Mouse (Mus musculus): ENCODE results near the gene Ptcd1. TPM values are rescaled to one million over a fixed set of nuclear protein-coding genes. Genes with fewer than 3 reads are reported as not detected.
"Not testable (repeated sequence)": the region's sequence is repeated elsewhere in the genome, so short reads cannot be mapped to it uniquely, and the experiment has no call there.

Ptcd1 gene
- total RNA-seq (2021) = 10 to 100 TPM; 28.5 to 42.2 TPM

DNA sequence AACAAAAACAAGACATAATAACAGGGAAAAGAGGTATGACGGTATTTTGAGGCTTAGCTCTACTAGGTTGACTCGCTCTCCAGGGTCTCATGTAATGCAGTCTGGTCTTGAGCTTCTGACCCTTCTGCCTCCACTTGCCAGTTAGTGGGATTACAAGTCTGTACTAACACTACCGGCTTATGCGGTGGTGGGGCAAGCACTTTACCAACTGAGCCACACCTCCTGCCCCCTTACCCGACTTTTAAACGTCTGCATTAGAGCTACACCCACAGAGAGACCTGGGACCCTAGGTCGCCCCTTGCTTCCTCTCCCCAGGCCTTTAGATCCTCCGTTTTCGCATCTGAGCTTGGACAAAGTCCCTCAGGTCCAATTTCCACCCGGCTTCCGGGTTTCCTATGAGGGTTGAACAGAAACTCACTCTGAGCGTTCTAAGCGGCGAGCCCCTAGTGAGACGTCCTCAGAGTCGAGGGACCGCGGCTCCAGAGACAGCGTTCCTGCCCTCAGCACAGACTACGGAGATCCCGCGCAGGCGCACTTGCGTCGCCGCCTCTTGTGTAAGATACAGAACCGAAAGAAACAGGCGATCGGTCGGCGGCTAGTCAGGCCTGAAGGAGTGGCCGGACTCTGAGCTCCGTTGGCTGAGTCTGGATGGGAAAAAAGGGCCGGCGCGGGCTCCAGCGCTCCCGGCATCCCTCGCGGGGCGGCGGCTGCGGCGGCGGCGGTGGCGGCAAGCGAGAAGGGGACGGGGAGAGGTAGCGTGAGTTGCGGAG, at the start of gene Ptcd1, which contains the start of gene Cpsf4:
Gene Ptcd1, minus strand, starts transcription at position 573 of the 770 bp plus-strand sequence.
Gene Cpsf4, plus strand, starts transcription at position 678 of the 770 bp plus-strand sequence.
- peak; percentile 96 to 99 for DNase-seq
- intact Hi-C loops (cut with DNase I) = loop anchor here (1.0 to 2.0 kb wide), 2 partner anchors 24 to 26 kb away; partner anchors contain the start of genes Bud31 and Pdap1

DNA sequence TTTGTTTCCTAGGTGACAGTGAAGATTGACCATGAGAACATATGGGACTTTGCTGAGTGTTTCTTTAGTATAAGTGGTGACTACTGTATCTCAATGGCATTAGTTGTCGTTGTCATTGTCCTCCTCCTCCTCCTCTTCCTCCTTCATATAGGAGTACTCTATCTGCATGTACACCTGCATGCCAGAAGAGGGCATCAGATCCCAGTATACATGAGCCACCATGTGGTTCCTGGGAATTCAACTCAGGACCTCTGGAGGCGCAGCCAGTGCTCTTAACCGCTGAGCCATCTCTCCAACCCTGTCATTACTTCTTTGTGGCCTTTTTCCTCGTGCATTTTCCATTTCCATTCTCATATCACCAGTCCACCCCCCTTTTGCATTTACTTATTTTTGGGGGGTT, 47.8 kb upstream of the Ptcd1 start:
- intact Hi-C loops (cut with DNase I) = loop anchor here (5.0 kb wide), 1 partner anchor 153 kb away; no protein-coding TSS in a partner anchor
- no peak for DNase-seq

DNA sequence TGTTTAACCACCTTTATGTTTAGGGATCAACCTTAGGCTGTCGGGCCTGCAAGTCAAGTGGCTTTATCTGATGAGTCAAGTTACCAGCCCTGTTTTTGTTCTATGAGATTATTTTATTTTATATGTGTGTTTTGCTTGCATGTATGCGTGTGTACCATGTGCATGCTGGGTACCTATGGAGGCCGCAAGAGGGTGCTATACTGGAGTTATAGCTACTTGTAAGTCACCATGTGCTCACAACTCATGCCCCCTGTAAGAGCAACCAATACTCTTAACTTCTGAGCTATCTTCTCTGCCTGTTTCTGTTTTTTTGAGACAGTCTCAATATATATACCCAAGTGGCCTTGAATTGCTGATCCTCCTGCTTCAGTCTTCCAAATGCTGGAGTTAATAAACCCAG, 46.6 kb upstream of the Ptcd1 start:
- DNase-seq = no peak
- intact Hi-C loops (cut with DNase I) = loop anchor here (5.0 kb wide), 1 partner anchor 154 kb away; no protein-coding TSS in a partner anchor

DNA sequence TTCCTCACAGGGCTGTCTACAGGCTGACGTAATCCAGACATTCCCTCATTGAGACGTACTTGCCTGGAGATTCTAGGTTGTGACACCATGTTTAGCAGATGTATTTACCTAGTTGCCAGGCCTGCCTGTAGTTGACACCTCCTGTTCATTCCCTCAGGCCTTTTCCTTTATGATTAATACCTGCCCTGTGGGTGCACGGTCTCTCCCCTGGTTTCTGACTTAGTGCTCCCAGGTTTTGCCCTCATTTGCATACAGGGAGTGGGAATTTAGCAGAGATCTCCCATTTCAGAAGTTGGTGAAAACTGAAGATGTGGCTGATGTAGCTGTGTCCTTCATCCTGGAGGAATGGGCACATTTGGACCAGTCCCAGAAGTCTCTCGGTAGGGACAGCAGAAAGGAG, 45.3 kb upstream of the Ptcd1 start:
- DNase-seq = no peak
- intact Hi-C loops (cut with DNase I) = loop anchor here (5.0 kb wide), 1 partner anchor 155 kb away; no protein-coding TSS in a partner anchor

DNA sequence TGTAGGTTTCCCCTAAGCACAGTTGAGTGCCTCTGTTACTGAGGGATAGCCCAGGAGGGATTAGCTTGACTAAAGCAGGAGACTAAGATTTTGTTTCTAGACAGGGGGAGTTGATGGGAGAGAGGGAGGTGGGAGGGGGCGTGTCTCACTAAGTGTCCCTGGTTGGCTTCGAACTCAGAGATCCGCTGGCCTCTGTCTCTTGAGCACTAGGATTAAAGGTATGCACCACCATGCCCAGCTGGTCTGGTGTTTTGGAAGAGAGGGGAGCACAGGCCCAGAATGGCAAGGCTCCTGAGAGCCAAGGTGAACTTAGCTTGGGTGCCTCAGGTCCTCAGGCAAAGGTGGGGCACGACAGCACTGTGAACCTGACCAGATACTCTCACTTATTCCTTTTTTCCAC, 44.4 kb upstream of the Ptcd1 start:
- intact Hi-C loops (cut with DNase I) = loop anchor here (5.0 kb wide), 1 partner anchor 156 kb away; no protein-coding TSS in a partner anchor
- no peak for DNase-seq

DNA sequence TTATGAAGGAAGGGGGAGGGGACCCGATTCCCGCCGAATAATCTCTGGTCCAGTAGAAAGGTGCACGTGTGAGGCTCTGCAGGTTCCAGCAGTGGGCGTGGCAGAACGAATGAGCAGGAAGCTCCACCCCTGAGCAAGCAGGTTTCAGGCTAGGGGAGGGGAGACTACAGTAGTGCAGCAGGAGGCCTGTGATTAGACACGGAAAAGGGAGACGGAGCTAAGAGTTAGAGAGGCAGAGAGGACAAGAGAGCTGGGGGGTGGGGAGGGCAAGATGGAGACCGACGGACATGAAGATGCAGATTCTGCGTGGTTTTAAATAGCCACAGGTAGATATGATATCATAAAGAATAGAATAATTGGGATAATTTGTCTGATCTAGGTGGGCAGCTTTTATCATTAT, 41.5 kb upstream of the Ptcd1 start:
- DNase-seq; intact Hi-C loops (cut with DNase I): not testable (repeated sequence)

DNA sequence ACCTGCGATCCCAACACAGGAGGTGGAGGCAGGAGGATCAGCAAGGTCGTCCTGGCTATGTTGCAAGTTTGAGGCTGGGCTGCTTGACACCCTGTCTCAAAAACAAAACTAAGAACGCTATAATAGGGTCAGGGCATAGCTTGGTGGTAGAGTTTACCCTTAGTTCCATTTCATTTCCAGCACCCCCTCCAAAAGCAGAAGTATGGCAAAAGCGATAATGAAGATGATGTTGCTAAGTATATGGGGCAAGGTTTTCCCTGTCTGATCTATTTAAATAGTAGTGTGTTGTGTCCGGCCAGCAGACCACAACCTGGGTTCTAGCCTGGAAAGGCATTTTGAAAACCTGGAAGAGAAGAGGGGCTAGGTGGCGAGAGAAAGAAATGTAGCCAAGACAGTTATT, 41.0 kb upstream of the Ptcd1 start:
- intact Hi-C loops (cut with DNase I) = no loop called here
- DNase-seq = no peak

DNA sequence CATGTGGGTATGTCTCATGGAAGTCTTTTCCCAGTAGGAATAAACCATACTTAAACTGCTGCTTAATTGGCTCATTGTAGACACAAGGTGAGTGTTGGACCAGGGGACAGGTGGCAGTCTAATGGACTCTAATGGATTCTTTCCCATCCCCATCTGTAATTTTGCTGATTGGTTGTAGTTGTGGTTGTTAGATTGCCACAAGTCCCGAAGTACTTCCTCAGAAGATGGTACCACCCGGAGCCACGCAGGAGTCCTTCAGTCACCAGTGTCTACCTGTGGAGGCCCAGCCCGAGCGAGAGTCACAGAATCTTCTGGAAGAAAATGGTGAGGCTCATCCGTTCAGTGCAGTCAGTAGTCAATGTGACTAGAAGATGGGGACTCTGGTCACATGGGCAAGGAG, 40.5 kb upstream of the Ptcd1 start:
- intact Hi-C loops (cut with DNase I) = no loop called here
- no peak for DNase-seq

DNA sequence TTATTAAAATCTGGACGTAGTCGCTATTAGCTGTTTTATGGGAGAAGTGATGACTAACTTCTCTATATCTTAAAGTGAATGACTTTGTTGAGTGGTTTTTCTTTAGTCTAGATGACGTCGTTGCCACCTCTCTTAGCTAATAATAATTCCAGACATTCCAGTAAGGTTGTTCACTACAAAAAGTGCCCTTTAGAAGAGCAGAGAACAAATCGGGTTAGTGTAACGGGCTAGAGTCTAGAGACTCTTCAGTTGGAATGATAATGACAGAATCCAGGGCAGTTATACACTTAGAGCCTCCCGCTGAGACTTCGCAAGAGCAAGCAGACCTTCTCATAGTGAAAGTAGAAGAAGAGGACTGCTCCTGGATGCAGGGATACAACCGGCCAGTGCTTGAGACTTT, 38.1 kb upstream of the Ptcd1 start:
- intact Hi-C loops (cut with DNase I) = loop anchor here (2.0 kb wide), 1 partner anchor 26 kb away; the partner anchor contains the start of gene Zfp655
- DNase-seq = no peak

DNA sequence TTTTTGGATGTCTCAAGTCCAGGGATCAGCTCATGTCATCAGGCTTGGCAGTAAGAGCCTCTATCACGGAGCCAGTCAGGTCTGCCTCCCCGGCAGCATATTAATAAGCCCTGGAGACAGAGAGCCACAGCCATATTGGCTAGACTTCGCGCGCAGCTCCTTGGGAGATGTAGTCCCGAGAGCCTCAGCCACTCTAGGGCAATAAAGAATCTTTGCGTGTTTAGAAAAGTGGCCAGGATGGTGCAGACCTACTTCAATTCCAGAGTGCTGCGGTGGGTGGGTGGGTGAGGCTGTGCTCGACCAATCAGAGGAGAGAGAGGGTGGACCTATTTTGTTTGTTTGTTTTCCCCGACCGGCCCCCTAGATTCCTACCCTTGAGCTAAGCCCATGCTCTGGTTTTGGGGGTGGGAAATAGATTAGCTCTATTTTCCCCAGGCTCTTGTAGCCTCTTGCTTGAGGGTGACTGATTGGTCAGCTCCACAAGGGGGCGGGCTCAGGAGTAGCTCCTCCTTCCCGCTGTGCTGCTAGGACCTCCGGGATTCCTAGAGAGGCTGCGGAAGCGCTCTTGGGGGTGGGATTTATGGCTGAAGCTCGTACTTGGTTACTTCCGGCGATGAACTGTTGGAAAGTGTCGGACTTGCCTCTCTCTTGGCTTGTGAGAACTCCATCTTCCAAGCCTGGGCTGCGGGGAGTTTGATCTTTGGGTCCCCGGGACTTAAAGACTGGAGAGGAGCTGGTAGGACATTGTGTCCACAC, 37.2 kb upstream of the Ptcd1 start, which contains the start of gene Zkscan5:
Gene Zkscan5, plus strand, starts transcription at position 627 of the 756 bp plus-strand sequence.
- peak; percentile 95 to 98 for DNase-seq
- intact Hi-C loops (cut with DNase I) = loop anchor here (2.0 kb wide), 1 partner anchor 27 kb away; the partner anchor contains the start of gene Zfp655

DNA sequence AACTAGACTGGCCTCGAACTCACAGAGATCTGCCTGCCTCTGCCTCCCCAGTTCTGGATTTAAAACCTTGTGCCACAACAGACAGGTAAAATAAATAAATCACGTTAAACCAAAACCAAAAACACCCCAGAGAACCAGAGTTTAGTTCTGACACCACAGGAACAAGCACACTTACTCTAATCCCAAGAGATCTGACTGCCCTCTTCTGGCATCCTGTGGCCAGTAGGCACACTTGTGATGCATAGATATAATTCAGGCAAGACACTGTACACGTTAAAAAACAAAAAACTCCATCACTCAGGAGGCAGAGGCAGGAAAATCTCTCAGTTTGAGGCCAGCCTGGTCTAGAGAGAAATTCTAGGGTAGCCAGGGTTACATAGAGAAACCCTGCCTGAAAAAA, 35.5 kb upstream of the Ptcd1 start:
- no peak for DNase-seq
- intact Hi-C loops (cut with DNase I) = no loop called here

DNA sequence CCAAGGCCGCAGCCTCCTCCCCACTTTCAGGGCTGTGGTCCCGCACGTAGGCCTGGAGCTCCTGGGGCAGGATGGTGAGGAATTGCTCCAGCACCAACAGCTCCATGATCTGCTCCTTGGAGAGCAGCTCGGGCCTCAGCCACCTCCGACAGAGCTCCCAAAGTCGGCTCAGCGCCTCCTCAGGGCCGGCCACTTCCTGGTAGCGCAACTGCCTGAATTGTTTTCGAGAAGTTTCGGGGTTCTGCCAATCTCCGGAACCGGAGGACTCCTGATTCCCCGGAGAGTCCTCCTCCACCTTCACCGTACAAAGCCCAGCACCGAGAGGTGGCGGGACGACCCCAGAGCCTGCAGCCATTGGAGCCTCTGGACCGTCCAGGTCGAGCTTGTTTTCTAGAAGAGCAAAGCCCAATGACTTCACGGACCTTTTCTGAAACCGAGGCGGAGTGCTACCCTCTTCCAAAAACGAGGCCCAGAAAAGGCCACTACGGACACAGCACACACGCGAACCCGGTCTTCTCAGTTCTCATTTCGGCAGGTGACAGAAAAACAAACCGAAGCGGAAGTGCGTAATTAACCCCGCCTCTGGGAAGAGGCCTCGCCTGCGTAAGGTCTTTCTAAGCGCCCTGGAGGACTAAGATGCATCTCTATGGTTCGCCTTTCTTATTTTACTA, 34.5 kb upstream of the Ptcd1 start, which contains the start of gene Zkscan14:
Gene Zkscan14, minus strand, starts transcription at position 548 of the 671 bp plus-strand sequence.
- intact Hi-C loops (cut with DNase I) = no loop called here
- peak; percentile 78 to 79 for DNase-seq

DNA sequence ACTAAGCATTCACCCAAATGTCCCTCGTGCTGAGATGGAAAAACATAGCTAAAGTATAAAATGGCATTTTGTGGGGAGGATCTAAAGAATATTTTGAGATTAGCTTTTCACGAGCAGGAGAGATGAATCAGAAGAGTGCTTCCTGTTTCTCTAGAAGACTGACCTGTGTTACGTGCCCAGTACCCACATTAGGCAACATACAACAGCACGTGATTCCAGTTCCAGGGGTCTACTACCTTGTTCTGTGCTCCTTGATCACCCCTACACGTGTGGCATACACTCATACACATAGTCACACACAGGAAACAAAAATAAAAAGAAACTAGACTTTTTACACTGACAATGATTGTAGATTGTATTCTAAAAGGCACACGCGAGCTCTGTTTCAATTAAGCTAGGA, 33.5 kb upstream of the Ptcd1 start:
- DNase-seq = no peak

DNA sequence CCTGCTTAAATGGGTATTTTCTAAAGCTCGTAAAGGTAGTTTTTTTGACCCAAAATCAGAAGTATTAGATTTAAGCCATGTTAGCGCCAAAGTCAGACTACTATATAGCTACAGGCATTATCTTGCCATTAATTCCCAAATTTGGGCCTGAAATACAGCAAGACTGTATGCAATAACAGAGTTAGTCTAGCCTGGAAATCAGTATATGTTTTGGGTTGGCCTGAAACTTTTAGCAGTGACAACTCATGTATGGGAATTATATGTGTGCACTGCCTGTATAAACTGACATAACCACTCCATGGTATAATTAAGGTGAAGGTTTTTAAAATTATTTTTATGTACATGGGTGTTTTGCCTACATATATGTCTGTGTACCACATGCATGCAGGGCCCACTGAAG, 25.1 kb upstream of the Ptcd1 start, which contains the start of gene Atp5j2:
Gene Atp5j2, minus strand, starts transcription at position 101 of the 400 bp plus-strand sequence.
- intact Hi-C loops (cut with DNase I) = loop anchor here (5.0 kb wide), 2 partner anchors 40 to 90 kb away; partner anchors contain the start of genes Zfp655 and Zscan25
- no peak for DNase-seq

More for the DNA sequence above, 33.5 kb upstream of the Ptcd1 start:
- intact Hi-C loops (cut with DNase I) = no loop called here

DNA sequence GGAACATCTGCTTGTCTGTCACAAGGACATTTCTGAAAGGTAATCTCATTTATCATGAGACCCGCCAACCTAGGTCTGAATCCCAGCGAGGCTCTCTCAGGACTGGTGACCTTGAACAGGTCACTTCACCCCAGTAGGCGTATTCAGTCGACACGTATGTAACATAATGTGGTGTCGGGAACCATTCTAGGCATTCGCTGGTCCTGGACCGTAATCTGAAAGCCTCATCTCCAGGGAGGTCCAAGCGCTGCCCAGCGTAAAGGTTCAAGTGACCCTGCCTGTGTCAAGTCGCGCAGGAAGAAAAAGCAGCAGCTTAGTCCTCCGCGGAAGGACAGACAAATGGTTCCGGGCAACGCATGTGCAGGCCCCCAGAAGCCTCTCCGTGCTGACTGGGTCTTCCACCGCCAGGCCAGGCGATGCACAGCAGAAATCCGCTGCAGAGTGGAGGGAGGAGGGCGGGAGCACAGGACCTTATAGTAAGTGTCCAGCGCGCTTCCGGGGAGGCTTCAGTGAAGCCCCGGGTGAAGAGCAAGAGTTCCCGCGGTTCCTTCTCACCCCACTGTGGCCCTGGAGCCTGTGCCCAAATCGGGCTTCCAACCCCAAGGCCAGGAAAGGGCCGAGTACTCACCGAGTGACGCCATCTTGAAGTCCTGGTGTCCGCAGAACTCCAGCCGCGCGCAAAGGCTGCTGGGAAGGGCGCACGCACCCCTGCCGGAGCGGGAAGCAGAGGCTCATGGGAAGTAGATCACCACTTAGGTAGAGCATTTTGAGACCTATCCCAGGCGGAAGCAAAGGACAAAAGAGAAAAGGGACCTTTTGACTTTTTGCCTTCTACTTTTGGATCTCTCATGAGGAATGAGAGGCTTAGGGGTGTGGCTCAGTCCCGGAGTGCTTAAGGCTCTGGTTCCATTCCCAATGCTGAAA, 24.2 kb upstream of the Ptcd1 start:
- intact Hi-C loops (cut with DNase I) = loop anchor here (1.0 to 5.0 kb wide), 3 partner anchors 24 to 91 kb away; partner anchors contain the start of genes Cpsf4, Ptcd1, Zfp655 and Zscan25

DNA sequence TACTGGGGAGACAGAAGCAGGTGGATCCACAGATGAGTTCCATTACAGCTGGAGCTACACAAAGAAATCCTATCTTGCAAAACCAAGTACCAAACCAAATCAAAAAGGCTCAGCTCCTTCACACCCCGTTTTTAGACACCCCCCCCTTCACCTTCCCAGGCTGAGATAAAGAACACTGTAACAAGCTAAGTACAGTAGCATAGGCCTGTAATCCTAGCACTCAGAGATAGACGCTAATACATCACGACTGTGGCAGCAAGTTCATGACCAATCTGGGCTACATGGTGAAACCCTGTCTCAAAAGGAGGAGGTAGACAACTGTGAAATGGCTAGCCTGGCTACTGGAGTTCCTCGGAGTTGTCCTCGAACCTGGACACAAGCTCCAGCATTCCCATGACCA, 23.5 kb upstream of the Ptcd1 start:
- intact Hi-C loops (cut with DNase I) = loop anchor here (1.0 to 5.0 kb wide), 3 partner anchors 23 to 92 kb away; partner anchors contain the start of genes Cpsf4, Ptcd1, Zfp655 and Zscan25

More for the DNA sequence above, 24.2 kb upstream of the Ptcd1 start:
- DNase-seq = peak; percentile 88 to 90

DNA sequence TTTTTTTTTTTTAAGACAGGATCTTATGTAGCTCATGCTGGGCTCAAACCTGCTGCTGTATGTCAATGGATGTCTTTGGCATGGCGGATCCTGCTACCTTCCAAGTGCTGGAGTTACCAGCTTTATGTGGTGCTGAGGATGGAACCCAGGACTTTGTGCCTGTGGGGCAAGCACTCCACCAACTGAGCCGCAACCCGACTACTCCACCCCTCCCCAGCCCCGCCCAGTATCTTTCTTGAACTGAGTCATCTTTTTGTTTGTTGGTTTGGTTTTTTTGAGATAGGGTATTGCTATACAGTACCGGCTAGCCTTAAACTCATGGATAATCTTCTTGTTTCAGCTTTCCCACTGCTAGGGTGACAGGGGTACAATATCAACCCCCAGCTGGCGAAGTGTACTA, 22.5 kb upstream of the Ptcd1 start:
- intact Hi-C loops (cut with DNase I) = no loop called here
- no peak for DNase-seq

More for the DNA sequence above, 23.5 kb upstream of the Ptcd1 start:
- DNase-seq = no peak

DNA sequence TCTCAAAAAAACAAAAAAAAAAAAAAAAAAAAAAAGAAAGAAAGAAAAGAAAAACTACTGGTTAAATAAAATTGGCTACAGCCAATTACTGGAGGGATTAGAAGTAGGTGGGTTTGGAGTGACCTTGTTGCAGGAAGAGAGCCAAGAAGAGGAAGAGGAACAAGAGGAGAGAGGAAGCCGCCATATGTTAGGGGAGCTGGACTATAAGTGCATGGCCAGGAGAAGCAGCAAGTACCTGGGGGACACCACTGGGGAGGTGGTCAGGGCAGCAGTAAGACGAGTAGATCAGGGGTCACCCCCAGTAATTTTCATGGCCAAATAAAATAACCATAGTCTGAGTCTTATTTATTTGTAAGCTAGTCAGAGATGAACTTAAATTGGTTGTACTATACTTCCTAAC, 18.3 kb upstream of the Ptcd1 start:
- no peak for DNase-seq
- intact Hi-C loops (cut with DNase I) = no loop called here

DNA sequence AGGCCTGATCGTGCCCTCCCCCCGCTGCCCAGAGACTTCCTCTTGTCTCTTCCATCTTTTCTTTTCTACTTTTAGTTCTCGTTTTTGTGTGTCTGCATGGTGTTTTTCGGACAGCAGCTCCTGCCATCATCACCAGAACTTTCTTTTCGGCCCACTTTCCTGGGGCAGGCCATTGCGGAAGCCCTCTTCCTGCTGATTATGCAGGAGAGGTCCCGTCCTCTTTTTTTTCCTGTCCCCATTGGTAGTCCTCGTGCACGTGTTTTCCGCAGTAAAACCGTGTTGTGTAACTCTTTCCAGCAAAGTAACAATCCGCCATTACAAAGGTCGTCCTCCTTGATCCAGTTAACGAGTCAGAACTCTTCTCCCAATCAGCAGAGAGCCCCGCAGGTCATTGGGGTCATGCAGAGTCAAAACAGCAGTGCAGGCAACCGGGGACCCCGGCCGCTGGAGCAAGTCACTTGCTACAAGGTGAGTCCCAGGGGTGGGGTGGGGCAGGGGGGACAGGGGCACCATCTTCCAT, 11.6 kb upstream of the Ptcd1 start:
- DNase-seq = peak in 1 of 2 experiments; percentile 10

More for the DNA sequence above, 11.6 kb upstream of the Ptcd1 start:
- intact Hi-C loops (cut with DNase I) = no loop called here

All from heart, postnatal 36 days (tissue).